Mouse (Mus musculus) erythroblast, embryonic 14.5 days (primary cell): ENCODE measurements around the gene Ccdc40. TPM values are rescaled to one million over a fixed set of nuclear protein-coding genes. Genes with fewer than 3 reads are reported as not detected.
"Not testable (repeated sequence)": the region's sequence is repeated elsewhere in the genome, so short reads cannot be mapped to it uniquely, and the experiment has no call there.

Experiments
- H3K27me3 ChIP-seq: 2 replicates; pipeline ENCODE4 v1.6.1; 2012; ENCODE audit warnings: inconsistent platforms; ENCODE audit not compliant: control insufficient read depth
- H3K36me3 ChIP-seq: 2 replicates; pipeline ENCODE4 v1.6.1; 2012; ENCODE audit warnings: mild to moderate bottlenecking, inconsistent platforms; ENCODE audit not compliant: control insufficient read depth
- H3K4me1 ChIP-seq: 2 replicates; pipeline ENCODE4 v1.6.1; 2012; ENCODE audit warnings: inconsistent platforms; ENCODE audit not compliant: control insufficient read depth
- H3K4me3 ChIP-seq: replicated peaks from 2 replicates; pipeline ENCODE3; 2012; ENCODE audit warnings: moderate library complexity, mild to moderate bottlenecking, inconsistent platforms
- H3K9me3 ChIP-seq: 2 replicates; pipeline ENCODE4 v1.6.1; 2012; ENCODE audit warnings: low read length, inconsistent platforms, mixed read lengths; ENCODE audit not compliant: control insufficient read depth
- GATA1 ChIP-seq: IDR thresholded peaks from 2 replicates; pipeline ENCODE4 v1.6.1; 2012; ENCODE audit warnings: low read length, inconsistent platforms, mixed read lengths
- TAL1 ChIP-seq: IDR thresholded peaks from 3 replicates; pipeline ENCODE4 v1.6.1; 2012; ENCODE audit warnings: low read length, inconsistent platforms, mixed read lengths
- polyA plus RNA-seq: library from polyadenylated mRNA; stranded (reverse); fragments of >175 nt; gene quantifications from 2 replicates; pipeline ENCODE4 v1.2.3, GENCODE M21; 2012

Ccdc40 gene
- polyA plus RNA-seq, 1 experiment, result 0.07 TPM

DNA sequence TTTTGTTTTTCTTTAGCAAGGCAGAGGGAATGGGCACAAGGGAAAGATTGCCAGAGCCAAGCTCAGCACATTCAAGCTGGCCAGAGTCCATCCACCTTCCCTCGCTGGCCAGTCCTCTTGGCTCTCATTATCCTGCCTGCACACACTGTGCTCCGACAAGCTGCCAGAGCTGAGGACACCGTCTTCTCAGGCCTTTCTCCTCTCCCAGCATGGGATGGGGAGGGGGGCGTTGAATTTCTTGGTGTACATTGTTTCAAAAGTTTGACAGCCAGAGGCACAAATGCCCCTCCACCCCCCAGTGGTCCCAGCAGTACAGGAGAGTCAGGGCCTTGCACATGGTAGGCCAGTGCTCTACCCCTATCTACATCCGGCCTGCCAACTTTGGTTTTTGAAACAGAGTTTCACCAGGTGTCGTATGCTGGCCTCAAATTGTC, 38.9 kb downstream of the Ccdc40 start:
- Histone ChIP-seq H3K4me3 (peak overlapping the region; percentile 74), H3K4me1 (peaks cover 39% of the 10 kb centered on the region), H3K27me3 (no peaks in the 10 kb centered on the region), H3K9me3 (no peaks in the 10 kb centered on the region), H3K36me3 (peaks cover 10% of the 10 kb centered on the region)
- TF ChIP-seq GATA1 (no peak), TAL1 (no peak)

DNA sequence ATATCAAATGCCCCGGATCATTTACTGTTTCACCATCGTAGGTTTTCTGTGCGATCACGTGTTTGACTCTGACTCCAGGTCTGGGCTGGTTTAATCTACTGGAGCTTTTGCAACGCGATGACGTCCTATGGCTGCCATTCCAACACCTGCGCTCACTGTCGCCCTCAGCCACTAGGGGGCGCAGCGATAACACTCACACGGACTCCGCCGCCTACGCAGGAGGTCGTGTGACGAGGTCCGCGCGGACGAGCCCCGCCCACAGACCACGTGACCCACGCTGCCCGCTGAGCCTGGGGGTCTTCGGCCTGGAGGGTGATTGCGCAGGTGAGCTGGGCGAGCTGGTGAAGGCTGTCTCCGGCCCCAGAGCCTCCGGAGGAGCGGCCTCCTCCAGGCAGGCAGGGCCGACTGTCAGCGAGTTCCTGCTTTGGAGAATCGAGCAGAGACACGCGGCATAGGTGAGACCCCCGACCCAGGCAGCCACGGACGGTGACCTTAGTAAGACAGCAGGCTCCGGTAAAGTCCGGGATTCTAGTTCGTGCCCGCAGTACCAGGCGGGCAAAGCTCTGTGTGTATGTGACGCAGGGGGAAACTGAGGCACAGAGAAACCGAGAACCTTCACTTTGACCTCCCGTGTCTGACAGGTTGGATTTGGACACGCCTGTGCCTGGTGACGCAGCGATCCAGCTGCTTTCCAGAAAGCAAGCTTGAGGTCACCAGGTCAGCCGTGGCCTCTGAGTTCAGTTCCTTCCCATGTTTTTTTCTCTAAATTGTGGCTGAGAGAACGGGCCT, 39.6 kb downstream of the Ccdc40 start, which contains the start of gene Gaa:
Gene Gaa, plus strand, starts transcription at position 120 of the 789 bp plus-strand sequence.
- H3K9me3 ChIP-seq, result no peaks in the 10 kb centered on the region
- peaks cover 42% of the 10 kb centered on the region for H3K4me1 ChIP-seq
- peaks cover 13% of the 10 kb centered on the region for H3K36me3 ChIP-seq
- peak within 1 kb of the TSS; percentile 74 for H3K4me3 ChIP-seq
- H3K27me3 ChIP-seq, result no peaks in the 10 kb centered on the region
- no peak for TF ChIP-seq GATA1
- TF ChIP-seq TAL1, result no peak

DNA sequence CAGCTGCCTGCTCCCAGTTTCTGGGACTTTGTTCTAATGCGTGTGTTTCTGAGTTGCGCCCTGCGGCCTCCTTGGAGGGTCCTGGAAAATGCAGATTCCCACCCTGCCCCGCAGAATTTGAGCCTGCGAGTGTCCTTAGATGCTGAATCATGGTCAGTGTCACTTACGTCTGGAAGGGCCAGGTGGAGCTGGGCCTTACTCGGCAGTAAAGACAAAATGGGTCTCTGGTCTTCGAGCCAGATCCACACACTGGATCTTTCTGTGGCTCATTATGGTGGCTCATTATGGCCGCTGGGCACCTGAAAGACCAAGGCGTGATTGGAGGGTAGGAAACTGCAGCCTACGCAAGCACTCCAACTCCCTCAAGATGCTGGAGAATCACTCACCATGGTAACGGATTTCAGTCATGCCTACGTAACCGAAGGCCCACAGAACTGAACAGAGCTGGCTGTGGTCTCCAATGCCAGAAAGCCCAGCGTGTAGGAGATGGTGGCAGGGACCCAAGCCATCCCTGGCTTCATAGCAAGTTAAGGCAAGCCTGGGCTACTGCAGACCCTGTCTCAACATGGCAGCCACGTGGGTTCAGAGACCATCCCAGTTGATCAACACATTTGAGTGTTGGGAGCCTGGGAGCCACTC, 40.3 kb downstream of the Ccdc40 start:
- Histone ChIP-seq H3K9me3 (no peaks in the 10 kb centered on the region), H3K4me1 (peaks cover 44% of the 10 kb centered on the region), H3K4me3 (peak overlapping the region; percentile 74), H3K27me3 (no peaks in the 10 kb centered on the region), H3K36me3 (peaks cover 18% of the 10 kb centered on the region)
- no peak for TF ChIP-seq GATA1
- no peak for TF ChIP-seq TAL1

DNA sequence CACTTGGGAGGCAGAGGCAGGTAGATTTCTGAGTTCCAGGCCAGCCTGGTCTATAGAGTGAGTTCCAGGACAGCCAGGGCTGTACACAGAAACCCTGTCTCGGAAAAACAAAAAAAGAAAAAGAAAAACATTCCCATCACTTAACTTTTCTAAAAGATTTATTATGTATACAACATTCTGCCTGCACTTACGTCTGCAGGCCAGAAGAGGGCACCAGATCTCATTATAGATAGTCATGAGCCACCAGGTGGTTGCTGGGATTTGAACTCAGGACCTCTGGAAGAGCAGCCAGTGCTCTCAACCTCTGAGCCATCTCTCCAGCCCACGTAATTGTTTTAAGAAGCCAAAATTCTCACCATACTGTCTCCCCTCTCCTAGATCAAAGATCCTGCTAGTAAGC, 44.1 kb downstream of the Ccdc40 start:
- H3K36me3 ChIP-seq, result peaks cover 42% of the 10 kb centered on the region
- not testable (repeated sequence) for H3K4me3 ChIP-seq, H3K27me3 ChIP-seq, H3K9me3 ChIP-seq
- peaks cover 32% of the 10 kb centered on the region for H3K4me1 ChIP-seq

DNA sequence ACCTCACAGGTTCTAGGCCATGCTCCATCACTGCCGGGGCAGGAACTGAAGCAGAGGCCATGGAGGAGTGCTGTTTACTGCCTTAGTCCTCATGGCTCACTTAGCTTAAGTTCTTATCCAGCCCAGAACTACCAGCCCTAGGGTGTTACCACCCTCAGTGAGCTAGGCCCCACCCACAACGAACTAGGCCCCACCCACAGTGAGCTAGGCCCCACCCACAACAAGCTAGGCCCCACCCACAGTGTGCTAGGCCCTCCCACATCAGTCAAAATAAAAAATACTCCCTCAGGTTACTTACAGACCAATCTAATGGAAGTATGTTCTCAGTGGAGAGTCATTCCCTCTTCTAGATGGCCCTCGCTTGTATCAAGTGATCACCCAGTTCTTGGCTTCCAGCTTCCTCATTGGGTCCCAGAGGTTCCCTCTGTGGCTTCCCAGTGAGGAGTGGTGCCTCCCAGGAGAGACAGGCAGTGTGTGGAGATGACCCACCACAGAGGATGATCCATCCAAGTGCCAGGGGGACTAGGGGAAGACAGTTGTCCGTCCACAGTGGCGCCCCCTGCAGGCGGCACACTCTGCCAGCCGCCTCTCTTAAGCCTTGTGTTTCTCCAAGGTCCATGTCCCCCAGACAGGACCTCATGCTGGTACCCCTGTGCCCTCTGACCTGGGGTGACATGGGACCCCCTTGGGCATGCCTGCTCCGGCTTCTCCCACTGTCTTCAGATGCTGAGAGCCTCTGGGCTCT, 45.0 kb downstream of the Ccdc40 start:
- TF ChIP-seq TAL1 (no peak), GATA1 (no peak)
- H3K4me3 ChIP-seq, result no peak overlapping the region
- H3K27me3 ChIP-seq, result no peaks in the 10 kb centered on the region
- H3K9me3 ChIP-seq, result no peaks in the 10 kb centered on the region
- peaks cover 23% of the 10 kb centered on the region for H3K4me1 ChIP-seq
- peaks cover 50% of the 10 kb centered on the region for H3K36me3 ChIP-seq

DNA sequence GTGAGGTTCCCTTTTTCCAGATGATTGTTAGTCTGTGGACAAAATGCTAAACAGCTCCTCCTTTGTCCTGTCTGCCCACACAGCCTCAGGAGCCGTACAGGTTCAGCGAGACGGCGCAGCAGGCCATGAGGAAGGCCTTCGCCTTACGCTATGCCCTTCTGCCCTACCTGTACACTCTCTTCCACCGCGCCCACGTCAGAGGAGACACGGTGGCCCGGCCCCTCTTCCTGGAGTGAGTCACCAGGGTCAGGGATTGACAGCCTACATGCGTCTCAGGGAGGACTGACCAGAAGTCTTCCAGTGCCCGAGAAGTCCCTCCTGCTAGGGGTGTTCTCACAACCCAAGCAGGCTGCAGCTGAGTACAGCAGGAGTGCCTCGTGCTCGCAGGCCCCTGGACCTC, 52.7 kb downstream of the Ccdc40 start:
- H3K27me3 ChIP-seq, result no peaks in the 10 kb centered on the region
- no peaks in the 10 kb centered on the region for H3K9me3 ChIP-seq
- peaks cover 56% of the 10 kb centered on the region for H3K36me3 ChIP-seq
- H3K4me1 ChIP-seq, result no peaks in the 10 kb centered on the region
- no peak overlapping the region for H3K4me3 ChIP-seq
- no peak for TF ChIP-seq GATA1
- TF ChIP-seq TAL1, result no peak

DNA sequence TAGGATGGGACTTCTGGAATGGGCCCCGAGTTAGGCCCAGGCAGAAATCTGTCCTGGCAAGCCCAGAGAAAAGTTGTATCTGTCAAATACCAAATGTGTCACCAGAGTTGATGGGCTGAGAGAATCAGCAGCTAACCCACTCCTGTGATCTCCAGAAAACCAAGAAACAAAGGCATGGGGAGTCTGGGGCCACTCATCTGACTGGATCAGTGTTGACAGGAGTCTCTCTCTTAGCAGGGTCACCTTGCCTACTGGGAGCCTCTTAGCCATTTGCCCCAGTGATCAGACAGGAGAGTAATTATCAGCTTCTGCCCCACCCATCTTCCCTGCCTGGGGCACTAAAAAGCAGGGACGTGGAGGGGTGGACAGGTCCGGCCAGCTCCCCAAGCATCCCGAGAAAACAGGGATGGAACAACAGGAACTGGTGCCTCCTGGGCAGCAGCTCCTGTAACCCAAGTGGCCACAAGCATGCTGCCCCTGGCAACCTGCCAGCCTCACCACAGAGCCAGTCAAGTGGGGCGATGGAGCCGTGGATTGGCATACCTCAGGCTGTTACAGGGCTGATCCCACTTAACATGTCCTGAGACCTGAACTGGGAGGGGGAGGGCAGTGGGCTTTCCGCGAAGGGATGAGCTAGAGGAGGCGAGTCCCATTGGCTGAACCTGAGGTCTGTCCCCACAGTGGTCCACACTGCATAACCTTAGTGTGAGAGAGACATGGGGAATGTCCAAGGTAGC, 57.6 kb downstream of the Ccdc40 start:
- no peaks in the 10 kb centered on the region; the same call in 1 of the 2 replicates for H3K9me3 ChIP-seq
- H3K27me3 ChIP-seq, result no peaks in the 10 kb centered on the region
- no peaks in the 10 kb centered on the region for H3K4me1 ChIP-seq
- peaks cover 83% of the 10 kb centered on the region for H3K36me3 ChIP-seq
- no peak for TF ChIP-seq GATA1
- no peak for TF ChIP-seq TAL1
- no peak overlapping the region for H3K4me3 ChIP-seq

DNA sequence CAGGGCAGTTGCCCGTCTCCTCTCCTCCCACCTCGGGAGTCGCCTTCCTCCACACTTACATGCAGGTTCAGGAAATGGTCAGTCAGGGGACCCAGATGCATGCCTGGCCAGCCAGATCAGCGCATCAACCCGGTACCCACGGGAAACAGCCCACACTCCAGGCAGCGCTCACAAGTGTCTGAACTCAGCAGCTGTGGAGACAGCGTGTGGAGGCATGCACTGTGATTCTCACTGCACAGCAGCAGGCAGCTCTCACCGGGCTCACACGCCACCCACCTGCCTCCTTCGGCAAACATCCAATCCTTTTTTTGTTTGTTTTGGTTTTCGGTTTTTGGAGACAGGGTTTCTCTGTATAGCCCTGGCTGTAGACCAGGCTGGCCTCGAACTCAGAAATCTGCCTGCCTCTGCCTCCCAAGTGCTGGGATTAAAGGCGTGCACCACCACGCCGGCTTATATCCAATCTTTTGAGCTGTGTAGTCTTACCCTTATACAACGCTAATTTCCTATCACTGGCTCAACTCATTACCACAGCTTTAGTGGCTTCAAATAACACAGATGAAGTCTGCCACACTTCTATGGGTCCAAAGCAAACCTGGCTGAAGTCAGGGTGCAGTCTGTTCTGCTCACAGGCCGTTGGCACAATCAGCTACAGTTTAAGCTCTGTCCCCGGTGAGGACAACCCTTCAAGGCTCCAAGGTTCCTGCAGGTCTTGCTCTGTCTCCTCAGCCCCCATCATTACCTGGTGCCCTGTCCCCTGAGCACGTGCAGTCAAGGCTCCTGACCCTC, 59.0 kb downstream of the Ccdc40 start:
- Histone ChIP-seq H3K9me3 (no peaks in the 10 kb centered on the region; the same call in 1 of the 2 replicates), H3K36me3 (peaks cover 88% of the 10 kb centered on the region), H3K4me1 (no peaks in the 10 kb centered on the region), H3K4me3 (no peak overlapping the region), H3K27me3 (no peaks in the 10 kb centered on the region)
- TF ChIP-seq TAL1, result no peak
- no peak for TF ChIP-seq GATA1

DNA sequence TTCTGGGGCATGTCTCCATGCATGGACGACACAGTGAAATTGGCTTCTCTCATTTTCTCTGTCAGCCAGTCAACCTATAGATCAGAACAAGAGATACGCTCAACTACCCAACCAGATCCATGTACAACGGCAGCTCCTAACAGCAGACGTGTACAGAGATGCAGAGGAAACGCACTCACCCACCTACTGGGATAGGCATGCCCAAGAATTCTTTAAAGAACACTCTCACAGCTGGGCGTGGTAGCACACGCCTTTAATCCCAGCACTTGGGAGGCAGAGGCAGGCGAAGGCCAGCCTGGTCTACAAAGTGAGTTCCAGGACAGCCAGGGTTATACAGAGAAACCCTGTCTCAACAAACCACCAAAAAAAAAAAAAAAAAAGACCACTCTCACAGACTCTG, 64.5 kb downstream of the Ccdc40 start:
- H3K9me3 ChIP-seq, H3K4me3 ChIP-seq, H3K4me1 ChIP-seq, H3K27me3 ChIP-seq: not testable (repeated sequence)
- peaks cover 98% of the 10 kb centered on the region for H3K36me3 ChIP-seq
